Mouse (Mus musculus): ENCODE measurements at regions not wholly inside any gene's neighbourhood (a gene's known extent, or its start where the extent isn't known, plus 50 kb on each side); places are given as distances from the start of the nearest gene placed in this dataset.

- 69% methylated on average over 13 of the region's 13 CpGs for WGBS (ENCODE audit: insufficient replicate concordance)
- no peaks in the 10 kb centered on the region for H3K9me3 ChIP-seq (ENCODE audit: low read length)
- H3K27me3 ChIP-seq (ENCODE audit: insufficient read depth, low read length) = no peaks in the 10 kb centered on the region
- TF ChIP-seq EP300 (IDR thresholded peaks at IDR 0.05; ENCODE audit: low read depth) (no peak), CTCF (IDR thresholded peaks at IDR 0.05; ENCODE audit: low read depth) (no peak)
- H3K36me3 ChIP-seq (replicated peaks; ENCODE audit: insufficient read depth, low read length) = no peaks in the 10 kb centered on the region
- H3K9ac ChIP-seq (replicated peaks) = no peak overlapping the region
- DNase-seq = no peak
- no peak for ATAC-seq
- no peak overlapping the region for H3K27ac ChIP-seq (ENCODE audit: low read depth)
- H3K4me2 ChIP-seq (ENCODE audit: low read depth, low read length) = no peak overlapping the region
- H3K4me1 ChIP-seq (ENCODE audit: insufficient read depth) = no peaks in the 10 kb centered on the region
- no peak overlapping the region for H3K4me3 ChIP-seq (ENCODE audit: low read depth, low read length)
These were observed 215.6 kb upstream of the Jarid2 start for GRCm38 (mm10) chr13:44513378-44514285.

- no peak for DNase-seq
- WGBS (ENCODE audit: insufficient replicate concordance) = 79% methylated on average over 5 of the region's 5 CpGs
- Histone ChIP-seq H3K4me2 (ENCODE audit: low read depth, low read length) (no peak overlapping the region), H3K27ac (ENCODE audit: low read depth) (no peak overlapping the region), H3K27me3 (ENCODE audit: insufficient read depth, low read length) (no peaks in the 10 kb centered on the region), H3K9me3 (ENCODE audit: low read length) (no peaks in the 10 kb centered on the region), H3K9ac (replicated peaks) (no peak overlapping the region), H3K4me3 (ENCODE audit: low read depth, low read length) (no peak overlapping the region), H3K36me3 (replicated peaks; ENCODE audit: insufficient read depth, low read length) (no peaks in the 10 kb centered on the region), H3K4me1 (ENCODE audit: insufficient read depth) (no peaks in the 10 kb centered on the region)
- no peak for TF ChIP-seq CTCF (IDR thresholded peaks at IDR 0.05; ENCODE audit: low read depth)
- TF ChIP-seq EP300 (IDR thresholded peaks at IDR 0.05; ENCODE audit: low read depth) = no peak
- no peak for ATAC-seq
These were observed 214.6 kb upstream of the Jarid2 start for GRCm38 (mm10) chr13:44514636-44515158.

GRCm38 (mm10) chr13:44516863-44517262 lies 212.4 kb upstream of the Jarid2 start:
- H3K4me3 ChIP-seq (ENCODE audit: low read depth, low read length) = no peak overlapping the region
- no peaks in the 10 kb centered on the region for H3K27me3 ChIP-seq (ENCODE audit: insufficient read depth, low read length)
- TF ChIP-seq EP300 (IDR thresholded peaks at IDR 0.05; ENCODE audit: low read depth) = no peak
- TF ChIP-seq CTCF (IDR thresholded peaks at IDR 0.05; ENCODE audit: low read depth) = no peak
- H3K9ac ChIP-seq (replicated peaks) = no peak overlapping the region
- H3K9me3 ChIP-seq (ENCODE audit: low read length) = no peaks in the 10 kb centered on the region
- H3K27ac ChIP-seq (ENCODE audit: low read depth) = no peak overlapping the region
- WGBS (ENCODE audit: insufficient replicate concordance) = 78% methylated on average over 4 of the region's 4 CpGs
- no peak for ATAC-seq
- H3K36me3 ChIP-seq (replicated peaks; ENCODE audit: insufficient read depth, low read length) = no peaks in the 10 kb centered on the region
- no peaks in the 10 kb centered on the region for H3K4me1 ChIP-seq (ENCODE audit: insufficient read depth)
- H3K4me2 ChIP-seq (ENCODE audit: low read depth, low read length) = no peak overlapping the region
- no peak for DNase-seq

GRCm38 (mm10) chr13:44517312-44517711 lies 212.0 kb upstream of the Jarid2 start:
- Histone ChIP-seq H3K9ac (replicated peaks) (no peak overlapping the region), H3K27me3 (ENCODE audit: insufficient read depth, low read length) (no peaks in the 10 kb centered on the region), H3K4me1 (ENCODE audit: insufficient read depth) (no peaks in the 10 kb centered on the region), H3K36me3 (replicated peaks; ENCODE audit: insufficient read depth, low read length) (no peaks in the 10 kb centered on the region), H3K27ac (ENCODE audit: low read depth) (no peak overlapping the region), H3K4me3 (ENCODE audit: low read depth, low read length) (no peak overlapping the region), H3K4me2 (ENCODE audit: low read depth, low read length) (no peak overlapping the region), H3K9me3 (ENCODE audit: low read length) (no peaks in the 10 kb centered on the region)
- no peak for ATAC-seq
- 81% methylated on average over 9 of the region's 9 CpGs for WGBS (ENCODE audit: insufficient replicate concordance)
- no peak for TF ChIP-seq EP300 (IDR thresholded peaks at IDR 0.05; ENCODE audit: low read depth)
- TF ChIP-seq CTCF (IDR thresholded peaks at IDR 0.05; ENCODE audit: low read depth) = no peak
- DNase-seq = no peak

GRCm38 (mm10) chr13:44518215-44518614 lies 211.1 kb upstream of the Jarid2 start:
- Histone ChIP-seq H3K4me2 (ENCODE audit: low read depth, low read length) (no peak overlapping the region), H3K4me3 (ENCODE audit: low read depth, low read length) (no peak overlapping the region), H3K27me3 (ENCODE audit: insufficient read depth, low read length) (no peaks in the 10 kb centered on the region), H3K36me3 (replicated peaks; ENCODE audit: insufficient read depth, low read length) (no peaks in the 10 kb centered on the region), H3K9ac (replicated peaks) (no peak overlapping the region), H3K4me1 (ENCODE audit: insufficient read depth) (no peaks in the 10 kb centered on the region), H3K9me3 (ENCODE audit: low read length) (no peaks in the 10 kb centered on the region), H3K27ac (ENCODE audit: low read depth) (no peak overlapping the region)
- DNase-seq = no peak
- 41% methylated on average over 4 of the region's 4 CpGs for WGBS (ENCODE audit: insufficient replicate concordance)
- TF ChIP-seq EP300 (IDR thresholded peaks at IDR 0.05; ENCODE audit: low read depth) (no peak), CTCF (IDR thresholded peaks at IDR 0.05; ENCODE audit: low read depth) (no peak)
- no peak for ATAC-seq

GRCm38 (mm10) chr13:44523516-44523915 lies 205.8 kb upstream of the Jarid2 start:
- no peak for ATAC-seq
- no peaks in the 10 kb centered on the region for H3K4me1 ChIP-seq (ENCODE audit: insufficient read depth)
- WGBS (ENCODE audit: insufficient replicate concordance) = 62% methylated on average over 4 of the region's 4 CpGs
- no peaks in the 10 kb centered on the region for H3K9me3 ChIP-seq (ENCODE audit: low read length)
- DNase-seq = no peak
- no peaks in the 10 kb centered on the region for H3K36me3 ChIP-seq (replicated peaks; ENCODE audit: insufficient read depth, low read length)
- H3K9ac ChIP-seq (replicated peaks) = no peak overlapping the region
- no peaks in the 10 kb centered on the region for H3K27me3 ChIP-seq (ENCODE audit: insufficient read depth, low read length)
- H3K27ac ChIP-seq (ENCODE audit: low read depth) = no peak overlapping the region
- no peak for TF ChIP-seq EP300 (IDR thresholded peaks at IDR 0.05; ENCODE audit: low read depth)
- TF ChIP-seq CTCF (IDR thresholded peaks at IDR 0.05; ENCODE audit: low read depth) = no peak
- no peak overlapping the region for H3K4me3 ChIP-seq (ENCODE audit: low read depth, low read length)
- H3K4me2 ChIP-seq (ENCODE audit: low read depth, low read length) = no peak overlapping the region
